Mouse (Mus musculus) heart, embryonic 15.5 days (tissue): ENCODE data around the gene Cfap44. TPM values are rescaled to one million over a fixed set of nuclear protein-coding genes. Genes with fewer than 3 reads are reported as not detected.

Source experiments
- ATAC-seq: fragments of 200-750 bp; cut with Nextera tagmentation; replicated peaks from 2 replicates; pipeline ENCODE4 v1.8.0; 2017; ENCODE audit warnings: low read depth, moderate TSS enrichment; ENCODE audit not compliant: insufficient number of reproducible peaks, insufficient read depth, low FRiP score
- H3K27ac ChIP-seq: fragments of 300-500 bp; sonication (generic); 2 replicates; pipeline ENCODE4 v1.5.1; 2015; ENCODE audit warnings: mild to moderate bottlenecking, inconsistent platforms
- H3K27me3 ChIP-seq: fragments of 300-500 bp; sonication (generic); 2 replicates; pipeline ENCODE4 v1.6.1; 2015; ENCODE audit warnings: inconsistent platforms
- H3K36me3 ChIP-seq: fragments of 300-500 bp; sonication (generic); 2 replicates; pipeline ENCODE4 v1.6.1; 2015; ENCODE audit warnings: mild to moderate bottlenecking, inconsistent platforms
- H3K4me1 ChIP-seq: fragments of 300-500 bp; sonication (generic); replicated peaks from 2 replicates; pipeline ENCODE4 v1.6.1; 2015; ENCODE audit warnings: inconsistent platforms
- H3K4me2 ChIP-seq: fragments of 300-500 bp; sonication (generic); 2 replicates; pipeline ENCODE4 v1.6.1; 2015; ENCODE audit warnings: inconsistent platforms, mild to moderate bottlenecking, moderate library complexity
- H3K4me3 ChIP-seq: fragments of 300-500 bp; sonication (generic); 2 replicates; pipeline ENCODE4 v1.5.1; 2015; ENCODE audit warnings: mild to moderate bottlenecking, inconsistent platforms
- H3K9ac ChIP-seq: fragments of 300-500 bp; sonication (generic); 2 replicates; pipeline ENCODE4 v1.6.1; 2015; ENCODE audit warnings: mild to moderate bottlenecking, inconsistent platforms
- H3K9me3 ChIP-seq: fragments of 300-500 bp; sonication (generic); replicated peaks from 2 replicates; pipeline ENCODE4 v1.6.1; 2016; ENCODE audit warnings: inconsistent platforms
- WGBS: fragments of 180-500 bp; shearing (Covaris S2); methylation state at CpG from one replicate; pipeline ENCODE4 v1.1.7; 2015; ENCODE audit warnings: mixed read lengths; 5-methylcytosine and 5-hydroxymethylcytosine counted together
- polyA plus RNA-seq: library from polyadenylated mRNA; unstranded; fragments of >200 nt; fragmentation: Nextera tagmentation; extraction: Ambion mirVana; gene quantifications from 2 replicates; pipeline ENCODE4 v1.2.1, GENCODE M21; 2015

Cfap44 gene
- polyA plus RNA-seq, 1 experiment from 2014 or later, result 0.09 TPM

DNA sequence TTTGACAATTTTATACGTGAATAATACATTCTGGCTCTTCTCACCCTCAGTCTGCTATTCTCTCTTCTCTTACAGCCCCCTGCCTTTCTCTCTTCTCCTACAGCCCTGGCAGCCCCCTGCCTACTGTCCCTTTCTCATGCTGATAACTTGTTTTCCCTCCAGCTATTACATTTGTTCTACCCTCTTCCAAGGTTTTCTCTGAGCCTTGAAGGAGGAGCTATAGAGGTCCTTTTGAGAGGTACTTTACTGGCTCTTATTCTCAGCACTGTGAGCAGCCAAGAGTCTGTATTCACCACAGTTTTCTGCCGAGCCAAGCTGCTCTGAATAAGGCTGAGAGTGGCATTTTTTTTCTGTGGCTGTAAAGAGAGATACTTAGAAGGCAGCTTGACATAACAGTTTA is 11.0 kb upstream of the Cfap44 start:
- H3K27me3 ChIP-seq, result no peaks in the 10 kb centered on the region
- no peaks in the 10 kb centered on the region for H3K9me3 ChIP-seq
- no peak overlapping the region for H3K9ac ChIP-seq
- no peak overlapping the region for H3K4me3 ChIP-seq
- H3K4me1 ChIP-seq, result no peaks in the 10 kb centered on the region
- 55% methylated on average over 2 of the region's 2 CpGs for WGBS
- H3K27ac ChIP-seq, result no peak overlapping the region
- no peak for ATAC-seq
- H3K36me3 ChIP-seq, result peaks cover 12% of the 10 kb centered on the region
- H3K4me2 ChIP-seq, result no peak overlapping the region

- H3K27ac ChIP-seq, result no peak overlapping the region
- no peaks in the 10 kb centered on the region for H3K27me3 ChIP-seq
- H3K9me3 ChIP-seq, result no peaks in the 10 kb centered on the region
- H3K4me1 ChIP-seq, result no peaks in the 10 kb centered on the region
- H3K9ac ChIP-seq, result no peak overlapping the region
- peaks cover 13% of the 10 kb centered on the region for H3K36me3 ChIP-seq
- H3K4me2 ChIP-seq, result no peak overlapping the region
- no peak for ATAC-seq
- H3K4me3 ChIP-seq, result no peak overlapping the region
- WGBS, result 63% methylated on average over 1 of the region's 1 CpGs
Measured at GRCm38 (mm10) chr16:44384251-44384650, 10.3 kb upstream of the Cfap44 start.

DNA sequence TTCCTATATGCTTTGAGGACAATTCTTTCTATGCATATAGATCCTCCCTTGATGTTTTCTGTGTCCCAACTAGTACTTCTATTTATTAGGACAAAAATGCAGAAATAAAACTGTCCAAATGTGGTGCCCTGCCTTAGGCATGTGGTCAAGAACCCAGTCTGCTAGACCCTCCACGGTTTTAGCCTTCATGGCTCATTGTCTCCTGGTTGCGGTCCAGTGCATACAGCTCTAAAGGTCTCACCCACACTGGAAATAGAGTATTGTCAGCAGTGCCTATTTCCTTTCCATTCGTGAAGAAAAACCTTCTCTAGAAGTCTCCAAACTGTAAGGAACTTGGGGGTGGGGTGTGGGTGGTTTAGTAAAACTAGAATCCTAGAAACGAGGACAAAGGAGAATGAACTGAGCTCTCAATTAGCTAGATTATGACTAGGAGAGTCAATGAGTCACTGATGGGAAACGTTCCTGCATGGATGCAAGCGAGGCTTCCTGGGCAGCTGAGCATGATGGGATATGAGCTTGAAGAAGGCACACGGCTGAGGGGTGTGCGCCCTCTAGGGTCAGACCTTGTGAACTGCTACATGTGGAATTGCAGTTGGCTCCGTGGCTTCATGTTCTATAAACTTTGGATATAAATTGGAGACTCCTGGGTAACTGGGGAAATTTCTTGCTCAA is 2.6 kb upstream of the Cfap44 start:
- no peak for ATAC-seq
- 0 out of 2 replicates have a peak overlapping the region, but pooled peaks have one; percentile 26 for H3K4me2 ChIP-seq
- WGBS, result 34% methylated on average over 9 of the region's 9 CpGs

DNA sequence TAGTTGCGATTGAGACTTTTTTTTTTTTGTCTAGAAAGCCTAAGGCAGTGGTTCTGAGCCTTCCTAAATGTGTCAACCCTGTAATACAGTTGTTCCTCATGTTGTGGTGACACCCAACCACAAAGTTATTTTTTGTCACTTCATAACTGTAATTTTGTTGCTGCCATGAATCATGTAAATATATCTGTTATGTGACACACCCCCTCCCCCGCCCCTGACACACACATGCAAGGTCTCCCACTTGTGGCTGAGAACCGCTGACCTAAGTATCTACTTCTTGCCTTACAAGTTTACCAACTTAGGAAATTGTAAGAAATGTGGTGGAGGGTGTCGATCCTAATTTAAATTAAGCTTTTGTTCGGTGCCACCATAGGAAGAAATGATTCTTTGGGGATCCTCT is 10.3 kb downstream of the Cfap44 start:
- WGBS, result 88% methylated on average over 5 of the region's 5 CpGs
- Histone ChIP-seq H3K36me3 (no peaks in the 10 kb centered on the region), H3K27me3 (no peaks in the 10 kb centered on the region), H3K4me3 (no peak overlapping the region), H3K27ac (no peak overlapping the region), H3K4me1 (no peaks in the 10 kb centered on the region), H3K9me3 (no peaks in the 10 kb centered on the region), H3K4me2 (no peak overlapping the region), H3K9ac (no peak overlapping the region)
- no peak for ATAC-seq

More for the DNA sequence above, 2.6 kb upstream of the Cfap44 start:
- H3K4me1 ChIP-seq, result peaks cover 11% of the 10 kb centered on the region
- peaks cover 17% of the 10 kb centered on the region for H3K36me3 ChIP-seq
- no peaks in the 10 kb centered on the region for H3K27me3 ChIP-seq
- no peak overlapping the region for H3K9ac ChIP-seq
- H3K27ac ChIP-seq, result no peak overlapping the region
- no peak overlapping the region for H3K4me3 ChIP-seq
- no peaks in the 10 kb centered on the region for H3K9me3 ChIP-seq

DNA sequence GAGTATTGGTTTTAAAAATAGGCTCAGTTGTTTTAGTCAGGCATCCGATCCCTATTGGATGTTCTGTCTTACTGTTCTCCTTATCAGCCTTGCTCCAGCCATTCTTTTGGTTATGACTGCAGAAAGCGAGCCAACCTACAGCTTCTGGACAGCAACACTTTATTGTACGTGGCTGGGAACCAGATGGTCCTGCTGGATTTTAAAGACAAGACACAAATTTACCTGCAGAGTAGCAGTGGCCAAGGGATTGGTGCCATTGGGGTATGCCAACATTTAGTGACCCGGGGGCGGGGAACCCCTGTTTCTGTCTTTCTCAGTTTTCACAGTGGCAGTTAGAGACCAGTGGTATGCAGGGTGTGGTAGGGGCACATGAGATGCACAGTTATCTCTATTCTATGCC is 12.6 kb downstream of the Cfap44 start:
- WGBS, result 70% methylated on average over 5 of the region's 5 CpGs
- H3K4me3 ChIP-seq, result no peak overlapping the region
- no peak overlapping the region for H3K4me2 ChIP-seq
- H3K9me3 ChIP-seq, result no peaks in the 10 kb centered on the region
- H3K9ac ChIP-seq, result no peak overlapping the region
- H3K27me3 ChIP-seq, result no peaks in the 10 kb centered on the region
- no peak for ATAC-seq
- H3K36me3 ChIP-seq, result no peaks in the 10 kb centered on the region
- no peaks in the 10 kb centered on the region for H3K4me1 ChIP-seq
- H3K27ac ChIP-seq, result no peak overlapping the region

DNA sequence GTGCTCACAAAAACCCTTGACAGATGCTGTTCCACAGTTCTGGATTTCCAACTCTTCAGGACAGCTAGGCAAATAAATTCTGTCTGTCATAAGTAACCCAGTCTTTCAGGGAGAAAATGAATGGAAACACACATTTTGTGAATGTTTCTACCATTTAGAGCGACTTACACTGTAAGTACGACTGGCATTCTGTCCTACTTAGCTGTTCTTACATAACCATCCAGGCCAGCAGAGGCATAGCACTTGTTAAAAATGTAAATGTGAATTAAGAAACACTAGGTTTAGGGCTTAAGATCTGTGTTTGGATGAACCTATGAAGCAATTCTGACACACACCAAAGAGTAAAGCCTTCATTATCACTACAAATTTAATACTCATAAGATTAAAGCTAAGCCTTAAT is 13.7 kb downstream of the Cfap44 start:
- WGBS, result 87% methylated on average over 2 of the region's 2 CpGs
- H3K9me3 ChIP-seq, result no peaks in the 10 kb centered on the region
- H3K27ac ChIP-seq, result no peak overlapping the region
- no peak overlapping the region for H3K4me3 ChIP-seq
- H3K9ac ChIP-seq, result no peak overlapping the region
- no peaks in the 10 kb centered on the region for H3K36me3 ChIP-seq
- no peaks in the 10 kb centered on the region for H3K4me1 ChIP-seq
- no peaks in the 10 kb centered on the region for H3K27me3 ChIP-seq
- ATAC-seq, result no peak
- H3K4me2 ChIP-seq, result no peak overlapping the region

DNA sequence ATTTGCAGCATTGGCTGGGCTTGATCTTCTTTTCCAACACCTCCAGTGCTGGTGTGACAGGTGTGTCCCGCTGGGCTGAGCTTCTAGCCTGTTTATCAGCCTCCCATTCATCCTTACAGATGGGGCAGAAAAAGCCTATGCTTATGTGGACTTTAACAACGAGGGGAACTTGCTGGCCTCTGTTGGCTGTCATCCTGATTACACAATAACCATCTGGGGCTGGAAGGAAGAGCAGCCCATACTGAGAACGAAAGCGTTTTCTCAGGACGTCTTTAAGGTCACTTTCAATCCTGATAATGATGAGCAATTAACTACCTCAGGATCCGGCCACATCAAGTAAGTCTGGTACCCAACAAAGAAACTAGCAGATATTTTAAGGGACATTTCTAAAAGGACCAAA is 15.6 kb downstream of the Cfap44 start:
- no peaks in the 10 kb centered on the region for H3K36me3 ChIP-seq
- H3K27ac ChIP-seq, result no peak overlapping the region
- no peak overlapping the region for H3K4me3 ChIP-seq
- no peak for ATAC-seq
- WGBS, result 44% methylated on average over 6 of the region's 6 CpGs
- H3K27me3 ChIP-seq, result no peaks in the 10 kb centered on the region
- H3K4me2 ChIP-seq, result no peak overlapping the region
- no peak overlapping the region for H3K9ac ChIP-seq
- no peaks in the 10 kb centered on the region for H3K9me3 ChIP-seq
- no peaks in the 10 kb centered on the region for H3K4me1 ChIP-seq

GRCm38 (mm10) chr16:44417596-44417995 is 23.0 kb downstream of the Cfap44 start:
- no peak overlapping the region for H3K4me3 ChIP-seq
- no peaks in the 10 kb centered on the region for H3K36me3 ChIP-seq
- no peak for ATAC-seq
- H3K27me3 ChIP-seq, result no peaks in the 10 kb centered on the region
- H3K27ac ChIP-seq, result no peak overlapping the region
- H3K4me2 ChIP-seq, result peak overlapping the region; percentile 23
- no peaks in the 10 kb centered on the region for H3K9me3 ChIP-seq
- H3K9ac ChIP-seq, result no peak overlapping the region
- WGBS, result 44% methylated on average over 8 of the region's 8 CpGs
- H3K4me1 ChIP-seq, result 0 out of 2 replicates have a peak, but pooled peaks cover 3% of the 10 kb centered on the region

DNA sequence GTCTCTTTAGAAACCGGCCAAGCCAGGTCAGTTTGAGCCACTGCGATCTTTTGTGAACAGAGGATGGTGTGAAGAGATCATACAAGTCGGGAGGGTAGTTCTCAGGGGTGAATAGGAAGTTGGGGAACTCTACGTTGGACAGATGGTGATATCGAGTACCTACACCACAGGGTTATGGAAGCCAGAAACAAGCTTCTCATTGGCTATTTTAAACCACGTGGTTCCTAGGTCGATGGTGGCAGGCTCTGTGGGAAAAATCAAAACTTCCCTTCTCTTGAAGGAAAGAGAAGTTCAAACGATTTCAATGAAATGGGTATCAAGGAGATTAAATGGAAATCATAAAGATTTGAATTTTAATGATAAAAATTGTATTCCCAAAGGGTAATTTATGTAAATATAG is 27.1 kb downstream of the Cfap44 start:
- Histone ChIP-seq H3K4me3 (no peak overlapping the region), H3K27ac (no peak overlapping the region), H3K4me1 (0 out of 2 replicates have a peak, but pooled peaks cover 3% of the 10 kb centered on the region), H3K27me3 (no peaks in the 10 kb centered on the region), H3K4me2 (no peak overlapping the region), H3K9ac (no peak overlapping the region), H3K9me3 (no peaks in the 10 kb centered on the region), H3K36me3 (no peaks in the 10 kb centered on the region)
- ATAC-seq, result no peak
- 77% methylated on average over 8 of the region's 8 CpGs for WGBS

DNA sequence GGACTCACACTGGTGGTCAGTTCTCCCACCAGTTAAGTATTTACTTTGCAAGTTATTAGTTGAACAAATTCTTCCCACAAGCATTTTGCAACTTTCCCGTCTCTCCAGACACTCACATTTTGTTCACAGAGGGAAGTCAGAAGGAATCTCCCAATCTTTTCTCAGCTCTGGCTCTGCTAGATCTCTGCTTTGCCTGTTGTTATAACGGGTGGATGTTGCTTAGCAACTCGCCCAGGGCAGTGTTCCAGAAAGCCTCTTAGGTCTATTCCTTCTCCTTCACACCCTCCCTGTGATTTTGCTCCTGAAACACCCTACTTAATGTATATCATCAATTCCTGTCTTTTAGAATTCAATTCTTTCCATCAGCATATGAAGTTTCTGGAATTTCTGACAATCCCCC is 28.9 kb downstream of the Cfap44 start:
- ATAC-seq, result no peak

DNA sequence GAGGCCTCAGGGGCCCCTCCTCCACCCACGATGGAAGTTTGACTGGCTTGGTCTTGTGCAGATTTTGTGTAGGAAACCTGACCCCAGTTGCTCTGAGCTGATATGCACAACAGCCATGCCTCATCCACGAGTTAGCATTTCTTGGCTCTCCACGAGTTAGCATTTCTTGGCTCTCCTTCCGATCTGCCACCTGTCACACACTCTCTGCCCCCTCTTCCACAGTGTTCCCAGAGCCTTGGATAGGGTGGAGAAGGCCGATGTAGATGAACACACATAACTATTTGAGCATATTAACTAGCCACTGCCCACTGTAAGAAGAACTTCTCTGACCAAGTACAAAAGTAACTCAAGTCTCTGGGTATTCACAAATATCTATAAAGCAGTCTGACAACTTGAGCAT is 33.9 kb downstream of the Cfap44 start:
- Histone ChIP-seq H3K27me3 (no peaks in the 10 kb centered on the region), H3K36me3 (no peaks in the 10 kb centered on the region), H3K4me1 (no peaks in the 10 kb centered on the region), H3K27ac (no peak overlapping the region), H3K4me2 (no peak overlapping the region), H3K9ac (no peak overlapping the region), H3K4me3 (no peak overlapping the region), H3K9me3 (no peaks in the 10 kb centered on the region)
- WGBS, result 60% methylated on average over 5 of the region's 5 CpGs
- no peak for ATAC-seq

More for the DNA sequence above, 28.9 kb downstream of the Cfap44 start:
- Histone ChIP-seq H3K9me3 (no peaks in the 10 kb centered on the region), H3K4me1 (no peaks in the 10 kb centered on the region), H3K27me3 (no peaks in the 10 kb centered on the region), H3K4me2 (no peak overlapping the region), H3K4me3 (no peak overlapping the region), H3K27ac (no peak overlapping the region), H3K36me3 (no peaks in the 10 kb centered on the region), H3K9ac (no peak overlapping the region)
- WGBS, result 29% methylated on average over 3 of the region's 3 CpGs

DNA sequence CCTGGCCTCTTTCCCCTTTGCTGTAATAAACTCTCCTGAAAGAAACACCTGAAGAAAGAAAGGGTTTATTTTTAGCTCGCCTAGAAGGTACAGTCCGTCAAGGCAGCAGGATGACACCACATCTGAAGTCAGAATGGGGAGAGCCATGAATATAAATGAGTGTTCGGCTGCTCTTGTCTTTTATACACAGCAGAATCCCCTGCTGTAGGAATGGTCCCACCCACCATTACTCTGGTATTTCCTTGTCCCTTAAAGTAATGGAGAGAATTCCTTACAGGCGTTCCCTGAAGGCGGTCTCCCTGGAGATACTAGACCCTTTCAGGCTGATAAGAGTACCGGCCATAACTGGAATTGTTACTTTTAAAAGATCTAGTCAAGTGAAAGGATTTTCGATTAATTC is 35.4 kb downstream of the Cfap44 start:
- Histone ChIP-seq H3K4me3 (no peak overlapping the region), H3K27me3 (no peaks in the 10 kb centered on the region), H3K36me3 (no peaks in the 10 kb centered on the region), H3K4me2 (no peak overlapping the region), H3K9ac (no peak overlapping the region), H3K27ac (no peak overlapping the region), H3K4me1 (no peaks in the 10 kb centered on the region), H3K9me3 (no peaks in the 10 kb centered on the region)
- ATAC-seq, result no peak
- WGBS, result 63% methylated on average over 7 of the region's 7 CpGs
